Mouse (Mus musculus) stomach, postnatal 0 days (tissue): ENCODE data around the gene Oprl1. TPM values are rescaled to one million over a fixed set of nuclear protein-coding genes. Genes with fewer than 3 reads are reported as not detected.

Source experiments
- ATAC-seq: fragments of 200-750 bp; cut with Nextera tagmentation; 2 replicates; pipeline ENCODE4 v1.8.0; 2017; ENCODE audit not compliant: low FRiP score, low TSS enrichment
- DNase-seq: peaks from one replicate; pipeline ENCODE4 v3.0.0-alpha.2; 2016; ENCODE audit warnings: low spot score
- H3K27ac ChIP-seq: fragments of 300-500 bp; sonication (generic); replicated peaks from 2 replicates; pipeline ENCODE4 v1.5.1; 2014; ENCODE audit warnings: mild to moderate bottlenecking, control low read depth
- H3K27me3 ChIP-seq: fragments of 300-500 bp; sonication (generic); 2 replicates; pipeline ENCODE4 v1.6.1; 2014; ENCODE audit warnings: low read length; ENCODE audit not compliant: control insufficient read depth, insufficient read depth
- H3K36me3 ChIP-seq: fragments of 300-500 bp; sonication (generic); 2 replicates; pipeline ENCODE4 v1.6.1; 2014; ENCODE audit warnings: low read length, mixed read lengths; ENCODE audit not compliant: control insufficient read depth, insufficient read depth
- H3K4me1 ChIP-seq: fragments of 300-500 bp; sonication (generic); replicated peaks from 2 replicates; pipeline ENCODE4 v1.6.1; 2014; ENCODE audit warnings: antibody characterized with exemption; ENCODE audit not compliant: control insufficient read depth, insufficient read depth
- H3K4me2 ChIP-seq: fragments of 300-500 bp; sonication (generic); replicated peaks from 2 replicates; pipeline ENCODE4 v1.6.1; 2014; ENCODE audit warnings: low read depth, mild to moderate bottlenecking, control low read depth, moderate library complexity
- H3K4me3 ChIP-seq: fragments of 300-500 bp; sonication (generic); 2 replicates; pipeline ENCODE4 v1.5.1; 2014; ENCODE audit warnings: low read depth, low read length, control low read depth
- H3K9ac ChIP-seq: fragments of 300-500 bp; sonication (generic); 2 replicates; pipeline ENCODE4 v1.6.1; 2014; ENCODE audit warnings: mild to moderate bottlenecking, low read length, control low read depth, mixed read lengths
- H3K9me3 ChIP-seq: fragments of 300-500 bp; sonication (generic); 2 replicates; pipeline ENCODE4 v1.6.1; 2016; ENCODE audit warnings: low read length; ENCODE audit not compliant: control insufficient read depth
- CTCF ChIP-seq: IDR thresholded peaks from 2 replicates; pipeline ENCODE4 v1.5.1; 2016; ENCODE audit warnings: antibody characterized with exemption, low read depth, mild to moderate bottlenecking, moderate library complexity
- EP300 ChIP-seq: optimal IDR thresholded peaks from 2 replicates; pipeline ENCODE3; 2016; ENCODE audit warnings: antibody characterized with exemption
- WGBS: fragments of 180-500 bp; shearing (Covaris S2); extraction: QIAGEN DNeasy Blood & Tissue Kit; methylation state at CpG from one replicate; pipeline ENCODE4 v1.1.7; 2014; 5-methylcytosine and 5-hydroxymethylcytosine counted together
- polyA plus RNA-seq: library from polyadenylated mRNA; unstranded; fragments of >200 nt; fragmentation: Nextera tagmentation; extraction: Ambion mirVana; gene quantifications from 2 replicates; pipeline ENCODE4 v1.2.1, GENCODE M21; 2015

Gene Oprl1
- polyA plus RNA-seq, 1 experiment from 2014 or later, result 0.52 TPM

DNA sequence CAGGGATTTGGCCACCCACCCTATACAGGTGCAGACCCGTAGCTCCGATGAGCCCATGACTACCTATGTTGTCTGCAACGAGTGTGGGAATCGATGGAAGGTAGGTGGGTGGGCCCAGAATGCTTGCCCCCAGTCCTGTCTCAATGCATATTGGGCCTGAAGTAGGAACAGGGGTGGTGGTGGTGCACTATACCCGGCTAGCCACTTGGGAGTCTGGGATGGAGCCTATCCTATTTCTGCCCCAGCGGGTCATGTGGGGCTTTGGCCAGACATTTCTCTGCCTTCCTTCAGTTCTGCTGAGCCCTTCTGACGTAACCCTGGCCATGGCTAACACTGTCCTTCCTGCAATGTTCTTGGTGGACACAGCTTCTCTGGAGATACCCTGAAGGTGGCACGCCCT lies 27.2 kb upstream of the Oprl1 start:
- Histone ChIP-seq H3K9me3 (no peaks in the 10 kb centered on the region), H3K4me1 (no peaks in the 10 kb centered on the region; the same call in 1 of the 2 replicates), H3K27ac (no peak overlapping the region), H3K36me3 (0 out of 2 replicates have a peak, but pooled peaks cover 3% of the 10 kb centered on the region), H3K27me3 (no peaks in the 10 kb centered on the region), H3K4me2 (no peak overlapping the region), H3K4me3 (no peak overlapping the region), H3K9ac (no peak overlapping the region)
- 93% methylated on average over 8 of the region's 8 CpGs for WGBS
- TF ChIP-seq CTCF, result no peak
- TF ChIP-seq EP300, result no peak
- peak; percentile 9 for DNase-seq
- no peak for ATAC-seq

DNA sequence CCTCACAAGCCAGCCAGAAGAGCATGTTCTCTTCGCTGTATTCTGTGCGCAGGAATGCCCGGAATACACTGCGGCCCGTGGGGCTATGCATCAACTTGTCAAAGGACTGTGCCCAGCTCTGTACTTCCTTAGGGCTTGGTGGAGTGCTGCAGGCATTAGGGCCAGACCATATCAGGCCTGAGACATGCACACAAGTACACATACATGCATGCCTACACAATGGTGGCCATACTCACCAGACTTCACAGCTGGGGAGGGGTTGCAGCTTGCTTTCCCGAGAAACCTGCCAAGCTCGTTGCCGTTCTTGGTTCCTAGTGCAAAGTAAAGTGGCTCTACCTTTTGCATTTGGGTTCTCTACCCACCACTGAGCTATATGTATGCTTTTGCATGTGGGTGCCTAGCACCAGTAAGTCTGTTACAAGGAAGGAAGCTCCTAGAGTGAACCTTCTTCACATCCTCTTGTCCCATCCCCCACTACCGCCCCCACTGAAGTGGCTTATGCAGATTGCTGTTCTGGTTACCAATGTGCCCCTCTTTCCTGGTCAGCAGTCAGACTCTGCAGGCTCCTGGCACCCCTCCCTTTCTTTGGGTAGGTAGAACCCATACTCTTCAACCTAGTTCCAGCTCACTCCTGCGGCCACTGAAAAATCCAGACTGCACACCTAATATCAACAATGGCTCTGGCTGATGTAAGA lies 25.2 kb upstream of the Oprl1 start:
- no peak overlapping the region for H3K9ac ChIP-seq
- ATAC-seq (no peak), DNase-seq (peak; percentile 9)
- H3K36me3 ChIP-seq, result 0 out of 2 replicates have a peak, but pooled peaks cover 3% of the 10 kb centered on the region
- H3K9me3 ChIP-seq, result no peaks in the 10 kb centered on the region
- 78% methylated on average over 10 of the region's 10 CpGs for WGBS
- H3K4me2 ChIP-seq, result no peak overlapping the region
- TF ChIP-seq CTCF (no peak), EP300 (no peak)
- H3K4me3 ChIP-seq, result no peak overlapping the region
- H3K27ac ChIP-seq, result no peak overlapping the region
- peaks cover 2% of the 10 kb centered on the region; the same call in 1 of the 2 replicates for H3K4me1 ChIP-seq
- H3K27me3 ChIP-seq, result no peaks in the 10 kb centered on the region

DNA sequence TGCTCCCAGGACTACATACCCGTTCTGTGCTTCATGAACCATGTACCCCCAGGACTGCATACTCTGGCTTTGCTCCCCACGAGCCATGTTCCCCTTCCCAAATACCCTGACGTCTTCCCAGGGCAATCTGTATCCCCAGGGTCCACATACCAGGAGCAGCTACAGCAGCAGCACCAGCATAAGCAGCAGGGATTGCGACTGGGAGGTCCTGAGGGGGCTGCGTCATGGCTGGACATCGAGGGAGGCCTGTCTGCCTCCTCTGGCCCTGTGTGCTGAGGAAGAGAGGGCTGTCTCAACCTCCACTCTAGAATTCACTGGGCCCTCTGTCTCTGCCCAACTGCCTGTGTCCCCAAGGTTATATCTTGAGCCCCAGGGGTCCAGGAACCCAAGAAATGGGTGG lies 23.7 kb upstream of the Oprl1 start:
- no peak overlapping the region for H3K9ac ChIP-seq
- WGBS, result 76% methylated on average over 6 of the region's 6 CpGs
- DNase-seq (peak; percentile 10), ATAC-seq (no peak)
- no peak overlapping the region for H3K4me3 ChIP-seq
- no peaks in the 10 kb centered on the region for H3K9me3 ChIP-seq
- H3K4me2 ChIP-seq, result no peak overlapping the region
- TF ChIP-seq EP300 (no peak), CTCF (no peak)
- peaks cover 2% of the 10 kb centered on the region; the same call in 1 of the 2 replicates for H3K4me1 ChIP-seq
- 0 out of 2 replicates have a peak, but pooled peaks cover 3% of the 10 kb centered on the region for H3K36me3 ChIP-seq
- H3K27ac ChIP-seq, result no peak overlapping the region
- H3K27me3 ChIP-seq, result no peaks in the 10 kb centered on the region

DNA sequence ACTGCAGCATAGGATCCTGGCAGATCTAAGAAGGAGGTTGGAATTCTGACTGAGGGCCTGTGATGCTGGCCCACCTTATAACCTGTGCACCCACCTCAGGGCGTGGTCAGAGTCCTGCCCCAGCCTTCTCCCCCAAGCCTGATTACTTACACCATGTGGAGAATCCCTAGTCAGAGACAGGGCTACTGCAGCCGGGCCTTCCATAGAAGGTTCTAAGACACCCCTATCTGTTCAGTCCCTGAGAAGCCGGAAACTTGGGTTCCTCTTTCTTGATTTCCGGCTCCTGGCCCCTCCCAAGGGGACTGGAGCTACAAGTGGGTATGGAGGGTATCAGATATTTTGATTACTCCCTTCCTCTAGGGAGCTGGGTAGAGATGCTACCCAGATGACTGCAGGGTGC lies 23.2 kb upstream of the Oprl1 start:
- peaks cover 2% of the 10 kb centered on the region; the same call in 1 of the 2 replicates for H3K4me1 ChIP-seq
- ATAC-seq (no peak), DNase-seq (peak; percentile 11)
- 87% methylated on average over 4 of the region's 4 CpGs for WGBS
- no peak overlapping the region for H3K4me2 ChIP-seq
- no peaks in the 10 kb centered on the region for H3K27me3 ChIP-seq
- no peak overlapping the region for H3K4me3 ChIP-seq
- 0 out of 2 replicates have a peak, but pooled peaks cover 3% of the 10 kb centered on the region for H3K36me3 ChIP-seq
- H3K9ac ChIP-seq, result no peak overlapping the region
- H3K9me3 ChIP-seq, result no peaks in the 10 kb centered on the region
- H3K27ac ChIP-seq, result no peak overlapping the region
- TF ChIP-seq EP300, result no peak
- no peak for TF ChIP-seq CTCF

DNA sequence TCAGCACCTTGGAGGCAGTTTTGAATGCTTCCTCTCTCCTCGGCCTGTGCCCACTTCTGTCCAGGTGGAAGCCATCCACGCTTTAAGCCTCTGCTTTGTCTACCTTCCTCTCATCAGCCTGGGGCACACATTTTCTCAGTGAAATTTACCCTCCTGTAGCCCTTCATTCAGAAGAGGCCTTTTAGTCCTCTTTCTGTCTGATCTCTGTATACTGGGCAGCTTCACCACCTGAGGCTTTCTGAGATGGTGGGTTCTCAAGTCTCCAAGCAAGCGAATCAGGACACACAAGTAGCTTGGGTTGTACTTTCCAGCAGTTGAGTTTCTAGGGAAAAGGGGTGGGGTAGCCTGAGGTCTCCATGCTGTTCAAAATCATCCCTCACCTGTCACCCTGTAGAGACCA lies 22.5 kb upstream of the Oprl1 start:
- ATAC-seq (no peak), DNase-seq (peak; percentile 9)
- Histone ChIP-seq H3K4me3 (no peak overlapping the region), H3K9me3 (no peaks in the 10 kb centered on the region), H3K27me3 (no peaks in the 10 kb centered on the region), H3K4me1 (peaks cover 2% of the 10 kb centered on the region; the same call in 1 of the 2 replicates), H3K9ac (no peak overlapping the region), H3K36me3 (0 out of 2 replicates have a peak, but pooled peaks cover 3% of the 10 kb centered on the region), H3K27ac (no peak overlapping the region), H3K4me2 (no peak overlapping the region; the same call in 1 of the 2 replicates)
- 85% methylated on average over 3 of the region's 3 CpGs for WGBS
- no peak for TF ChIP-seq EP300
